Mouse (Mus musculus): ENCODE measurements at regions not wholly inside any gene's neighbourhood (a gene's known extent, or its start where the extent isn't known, plus 50 kb on each side); places are given as distances from the start of the nearest gene placed in this dataset.

DNA sequence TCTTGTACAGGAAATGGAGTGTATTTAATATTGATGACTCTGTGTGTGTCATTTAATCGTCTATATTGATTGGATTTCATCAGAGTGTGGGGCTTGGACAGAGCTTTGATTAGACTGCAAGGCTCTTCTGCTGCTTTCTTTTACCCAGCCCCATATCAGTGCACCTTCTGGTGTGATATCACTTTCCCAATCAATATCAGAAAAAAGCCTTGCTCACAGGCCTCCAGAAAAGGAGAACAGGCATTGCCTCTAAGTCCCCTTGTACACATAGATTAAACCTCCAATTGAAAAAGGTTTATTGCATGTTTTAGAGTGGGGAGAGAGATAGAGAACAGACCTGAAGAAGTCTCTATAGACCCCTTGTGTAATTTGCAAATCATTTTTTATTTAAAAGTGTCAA is 831.6 kb upstream of the Zeb2 start:
- WGBS = 80% methylated on average over 1 of the region's 1 CpGs
- Histone ChIP-seq H3K9ac (ENCODE audit: low read length) (no peak overlapping the region), H3K27ac (ENCODE audit: low read depth) (no peak overlapping the region), H3K4me3 (ENCODE audit: low read depth, low read length) (no peak overlapping the region), H3K4me1 (replicated peaks; ENCODE audit: control insufficient read depth, insufficient read depth, low read length) (no peaks in the 10 kb centered on the region), H3K9me3 (ENCODE audit: control insufficient read depth, low read length) (no peaks in the 10 kb centered on the region), H3K36me3 (ENCODE audit: control insufficient read depth, insufficient read depth, low read length) (no peaks in the 10 kb centered on the region), H3K27me3 (replicated peaks; ENCODE audit: control insufficient read depth, insufficient read depth, low read length) (no peaks in the 10 kb centered on the region), H3K4me2 (ENCODE audit: low read length) (no peak overlapping the region)
- no peak for ATAC-seq (replicated peaks; ENCODE audit: low FRiP score, low TSS enrichment, low read depth)
- no peak for DNase-seq (ENCODE audit: low spot score)

DNA sequence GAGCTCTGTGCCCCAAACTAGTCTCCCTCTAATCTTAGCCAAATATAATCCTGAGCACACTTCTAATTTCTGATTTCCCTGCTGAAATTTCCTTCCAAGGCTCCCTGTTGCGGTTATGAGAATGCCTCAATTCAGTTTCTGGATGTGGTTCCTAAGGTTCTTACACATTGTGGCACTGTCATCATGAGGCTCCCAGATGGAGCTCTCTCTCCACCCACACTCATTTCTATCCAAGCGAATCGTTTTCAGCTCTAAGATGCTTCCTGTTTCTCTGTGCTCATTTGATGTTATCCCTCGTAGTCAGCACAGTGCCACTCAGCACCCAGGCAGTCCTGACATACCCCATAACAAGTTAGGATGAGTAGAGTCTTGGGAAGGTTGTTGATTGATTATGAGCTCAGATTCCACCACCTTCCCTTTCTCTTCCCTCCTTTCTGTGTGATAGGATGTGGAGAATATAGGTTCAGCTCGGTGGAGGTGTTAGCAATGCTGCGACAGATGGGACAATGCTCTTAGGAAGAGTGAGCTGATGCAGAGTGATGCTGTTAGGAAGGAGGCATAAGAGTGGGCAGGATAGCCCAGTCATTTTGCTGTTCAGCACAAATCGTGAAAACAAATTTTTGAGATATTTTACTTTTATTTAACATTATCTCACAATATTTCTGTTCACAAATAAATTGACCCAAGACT is 808.7 kb upstream of the Zeb2 start:
- Histone ChIP-seq H3K27ac (ENCODE audit: low read depth) (no peak overlapping the region), H3K4me2 (ENCODE audit: low read length) (no peak overlapping the region), H3K4me3 (ENCODE audit: low read depth, low read length) (no peak overlapping the region), H3K9me3 (ENCODE audit: control insufficient read depth, low read length) (no peaks in the 10 kb centered on the region), H3K4me1 (replicated peaks; ENCODE audit: control insufficient read depth, insufficient read depth, low read length) (no peaks in the 10 kb centered on the region), H3K36me3 (ENCODE audit: control insufficient read depth, insufficient read depth, low read length) (no peaks in the 10 kb centered on the region), H3K27me3 (replicated peaks; ENCODE audit: control insufficient read depth, insufficient read depth, low read length) (no peaks in the 10 kb centered on the region), H3K9ac (ENCODE audit: low read length) (no peak overlapping the region)
- DNase-seq (ENCODE audit: low spot score) (no peak), ATAC-seq (replicated peaks; ENCODE audit: low FRiP score, low TSS enrichment, low read depth) (no peak)
- 76% methylated on average over 7 of the region's 7 CpGs for WGBS

DNA sequence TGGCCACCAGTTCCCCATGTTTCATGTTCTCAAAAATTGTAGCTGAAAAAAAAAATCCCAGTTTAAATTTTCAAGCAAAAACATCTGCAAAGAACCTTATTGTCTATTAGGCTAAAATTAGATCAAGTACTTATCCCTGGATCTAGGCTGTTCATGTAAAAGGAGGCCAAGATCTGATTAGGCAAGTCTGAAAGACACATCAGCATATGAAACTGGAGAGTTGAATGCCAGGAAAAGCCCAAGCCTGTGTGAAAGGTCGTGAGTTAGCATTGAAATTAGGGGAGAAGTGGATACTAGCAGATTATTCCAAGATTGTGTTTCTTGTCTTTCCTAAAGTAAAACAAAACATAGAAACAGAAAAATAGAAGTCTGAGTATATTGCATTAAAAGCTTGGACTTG is 791.7 kb upstream of the Zeb2 start:
- Histone ChIP-seq H3K9me3 (ENCODE audit: control insufficient read depth, low read length) (no peaks in the 10 kb centered on the region), H3K4me1 (replicated peaks; ENCODE audit: control insufficient read depth, insufficient read depth, low read length) (no peaks in the 10 kb centered on the region), H3K27ac (ENCODE audit: low read depth) (no peak overlapping the region), H3K4me3 (ENCODE audit: low read depth, low read length) (no peak overlapping the region), H3K9ac (ENCODE audit: low read length) (no peak overlapping the region), H3K27me3 (replicated peaks; ENCODE audit: control insufficient read depth, insufficient read depth, low read length) (no peaks in the 10 kb centered on the region), H3K36me3 (ENCODE audit: control insufficient read depth, insufficient read depth, low read length) (no peaks in the 10 kb centered on the region), H3K4me2 (ENCODE audit: low read length) (no peak overlapping the region)
- ATAC-seq (replicated peaks; ENCODE audit: low FRiP score, low TSS enrichment, low read depth) (no peak), DNase-seq (ENCODE audit: low spot score) (no peak)
- 41% methylated on average over 1 of the region's 1 CpGs for WGBS

DNA sequence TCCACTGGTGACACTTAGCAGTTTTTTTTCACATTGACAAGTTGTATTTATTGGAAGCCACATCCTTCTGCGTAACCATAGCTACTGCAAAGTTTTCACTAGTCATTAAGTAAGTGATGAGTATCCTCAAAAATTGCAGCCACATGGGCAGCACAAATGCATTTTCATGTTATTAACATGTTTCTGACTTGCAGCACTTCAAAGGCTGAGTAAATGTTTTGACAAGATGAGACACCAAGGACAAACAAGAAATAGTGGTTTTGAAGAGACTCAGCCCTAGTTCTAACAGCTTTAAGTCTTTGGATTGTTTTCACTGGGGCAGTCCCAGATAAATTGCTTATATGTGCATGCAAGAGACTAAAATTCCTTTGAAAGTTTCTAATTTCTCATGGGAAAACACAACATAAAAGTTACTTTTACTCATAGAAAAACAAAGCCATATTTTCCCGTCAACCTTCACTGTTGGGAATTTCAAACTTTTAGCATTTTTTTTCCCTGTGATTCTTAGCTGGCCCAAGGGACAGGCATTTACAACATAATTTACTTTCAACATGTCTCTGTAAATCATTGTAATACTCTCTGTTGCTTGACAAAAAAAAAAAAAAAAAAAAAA is 787.5 kb upstream of the Zeb2 start:
- WGBS = 45% methylated on average over 2 of the region's 2 CpGs

DNA sequence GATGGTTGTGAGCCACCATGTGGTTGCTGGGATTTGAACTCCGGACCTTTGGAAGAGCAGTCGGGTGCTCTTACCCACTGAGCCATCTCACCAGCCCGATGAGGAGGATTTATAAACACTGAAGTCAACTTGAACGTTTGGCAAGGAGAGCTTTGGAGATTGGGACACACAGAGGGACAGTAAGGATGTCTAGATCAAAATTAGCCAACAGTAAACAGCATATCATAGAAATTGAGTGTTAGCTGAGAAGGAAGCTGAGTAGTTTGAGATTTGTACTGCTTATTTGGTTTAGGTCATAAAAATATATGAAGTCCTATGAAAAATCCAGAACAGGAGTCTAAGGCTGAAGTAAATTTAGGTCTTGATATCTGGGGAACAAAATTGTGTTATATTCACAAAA is 786.9 kb upstream of the Zeb2 start:
- Histone ChIP-seq H3K4me2 (ENCODE audit: low read length) (no peak overlapping the region), H3K4me1 (replicated peaks; ENCODE audit: control insufficient read depth, insufficient read depth, low read length) (no peaks in the 10 kb centered on the region), H3K27me3 (replicated peaks; ENCODE audit: control insufficient read depth, insufficient read depth, low read length) (no peaks in the 10 kb centered on the region), H3K36me3 (ENCODE audit: control insufficient read depth, insufficient read depth, low read length) (no peaks in the 10 kb centered on the region), H3K27ac (ENCODE audit: low read depth) (no peak overlapping the region; the same call in 1 of the 2 replicates), H3K4me3 (ENCODE audit: low read depth, low read length) (no peak overlapping the region), H3K9me3 (ENCODE audit: control insufficient read depth, low read length) (no peaks in the 10 kb centered on the region), H3K9ac (ENCODE audit: low read length) (no peak overlapping the region)
- ATAC-seq (replicated peaks; ENCODE audit: low FRiP score, low TSS enrichment, low read depth) (no peak), DNase-seq (ENCODE audit: low spot score) (no peak)
- 78% methylated on average over 4 of the region's 4 CpGs for WGBS

More for the DNA sequence above, 787.5 kb upstream of the Zeb2 start:
- H3K27me3 ChIP-seq (replicated peaks; ENCODE audit: control insufficient read depth, insufficient read depth, low read length) = no peaks in the 10 kb centered on the region
- no peak overlapping the region for H3K9ac ChIP-seq (ENCODE audit: low read length)
- ATAC-seq (replicated peaks; ENCODE audit: low FRiP score, low TSS enrichment, low read depth) (no peak), DNase-seq (ENCODE audit: low spot score) (no peak)
- H3K9me3 ChIP-seq (ENCODE audit: control insufficient read depth, low read length) = no peaks in the 10 kb centered on the region
- H3K4me2 ChIP-seq (ENCODE audit: low read length) = no peak overlapping the region
- H3K36me3 ChIP-seq (ENCODE audit: control insufficient read depth, insufficient read depth, low read length) = no peaks in the 10 kb centered on the region
- no peak overlapping the region for H3K4me3 ChIP-seq (ENCODE audit: low read depth, low read length)
- H3K4me1 ChIP-seq (replicated peaks; ENCODE audit: control insufficient read depth, insufficient read depth, low read length) = no peaks in the 10 kb centered on the region
- H3K27ac ChIP-seq (ENCODE audit: low read depth) = no peak overlapping the region; the same call in 1 of the 2 replicates

DNA sequence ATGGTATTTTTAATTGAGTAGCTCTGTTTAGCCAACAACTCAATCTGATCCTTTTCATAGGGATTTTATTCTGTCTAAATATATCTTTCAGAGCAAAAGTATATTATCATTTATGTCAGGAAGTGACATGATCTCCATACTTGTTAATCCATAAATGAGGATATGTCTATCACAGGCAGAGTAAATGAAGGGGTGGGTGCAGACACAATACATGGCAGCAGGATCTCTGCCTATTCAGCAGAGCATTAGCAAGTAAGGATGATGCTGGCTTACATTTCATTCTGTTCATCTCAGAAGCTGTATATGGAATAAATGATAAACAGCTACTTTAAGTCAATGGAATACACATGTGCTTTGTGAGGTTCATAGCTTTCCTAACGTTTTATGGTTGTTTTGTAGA is 786.2 kb upstream of the Zeb2 start:
- no peak overlapping the region for H3K9ac ChIP-seq (ENCODE audit: low read length)
- no peak for DNase-seq (ENCODE audit: low spot score)
- no peak overlapping the region for H3K4me2 ChIP-seq (ENCODE audit: low read length)
- no peaks in the 10 kb centered on the region for H3K9me3 ChIP-seq (ENCODE audit: control insufficient read depth, low read length)
- no peaks in the 10 kb centered on the region for H3K27me3 ChIP-seq (replicated peaks; ENCODE audit: control insufficient read depth, insufficient read depth, low read length)
- H3K27ac ChIP-seq (ENCODE audit: low read depth) = no peak overlapping the region
- 78% methylated on average over 1 of the region's 1 CpGs for WGBS
- H3K36me3 ChIP-seq (ENCODE audit: control insufficient read depth, insufficient read depth, low read length) = no peaks in the 10 kb centered on the region
- H3K4me1 ChIP-seq (replicated peaks; ENCODE audit: control insufficient read depth, insufficient read depth, low read length) = no peaks in the 10 kb centered on the region
- H3K4me3 ChIP-seq (ENCODE audit: low read depth, low read length) = no peak overlapping the region
- no peak for ATAC-seq (replicated peaks; ENCODE audit: low FRiP score, low TSS enrichment, low read depth)

DNA sequence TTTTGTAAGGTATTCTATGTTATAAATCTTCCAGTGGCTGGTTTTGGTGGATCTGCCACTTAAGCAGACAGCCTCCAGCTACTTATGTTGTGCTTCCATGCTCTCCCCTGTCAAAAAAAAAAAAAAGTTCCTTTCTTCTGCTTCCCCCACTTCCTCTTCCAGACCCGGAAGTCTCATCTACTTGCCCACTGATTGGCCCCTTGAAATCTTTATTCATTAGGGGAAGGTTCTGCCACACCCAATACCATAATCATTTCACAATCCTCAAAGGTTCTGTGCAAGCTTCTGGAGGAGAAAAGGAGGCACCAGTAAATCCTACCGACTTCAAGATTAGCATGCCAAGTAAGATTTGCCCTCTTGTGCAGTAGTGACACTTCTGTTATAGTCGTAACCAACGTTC is 784.7 kb upstream of the Zeb2 start:
- Histone ChIP-seq H3K4me3 (ENCODE audit: low read depth, low read length) (no peak overlapping the region), H3K4me1 (replicated peaks; ENCODE audit: control insufficient read depth, insufficient read depth, low read length) (no peaks in the 10 kb centered on the region), H3K9me3 (ENCODE audit: control insufficient read depth, low read length) (no peaks in the 10 kb centered on the region), H3K36me3 (ENCODE audit: control insufficient read depth, insufficient read depth, low read length) (no peaks in the 10 kb centered on the region), H3K27me3 (replicated peaks; ENCODE audit: control insufficient read depth, insufficient read depth, low read length) (no peaks in the 10 kb centered on the region), H3K9ac (ENCODE audit: low read length) (no peak overlapping the region), H3K4me2 (ENCODE audit: low read length) (no peak overlapping the region), H3K27ac (ENCODE audit: low read depth) (no peak overlapping the region)
- DNase-seq (ENCODE audit: low spot score) (no peak), ATAC-seq (replicated peaks; ENCODE audit: low FRiP score, low TSS enrichment, low read depth) (no peak)
- WGBS = 90% methylated on average over 4 of the region's 4 CpGs

DNA sequence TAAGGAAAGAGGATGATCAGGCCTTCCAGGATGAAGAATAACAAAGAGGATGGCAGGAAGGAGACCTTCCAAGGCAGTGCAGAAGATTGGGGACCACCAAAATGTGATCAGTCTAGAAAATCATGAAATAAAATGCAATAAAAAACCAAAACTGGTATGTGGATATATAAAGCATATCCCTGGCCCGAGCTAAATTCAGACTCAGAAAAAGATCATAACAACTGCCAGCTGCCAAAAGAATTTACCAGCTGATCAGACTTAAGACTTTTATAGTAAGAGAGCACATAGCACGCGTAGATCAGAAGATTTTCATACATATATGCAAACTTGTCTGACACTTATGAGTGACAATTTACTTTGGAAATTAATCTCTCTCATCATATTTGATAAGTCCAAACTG is 767.5 kb upstream of the Zeb2 start:
- Histone ChIP-seq H3K4me2 (ENCODE audit: low read length) (no peak overlapping the region), H3K27ac (ENCODE audit: low read depth) (no peak overlapping the region), H3K27me3 (replicated peaks; ENCODE audit: control insufficient read depth, insufficient read depth, low read length) (no peaks in the 10 kb centered on the region), H3K9ac (ENCODE audit: low read length) (no peak overlapping the region), H3K4me3 (ENCODE audit: low read depth, low read length) (no peak overlapping the region), H3K9me3 (ENCODE audit: control insufficient read depth, low read length) (no peaks in the 10 kb centered on the region), H3K4me1 (replicated peaks; ENCODE audit: control insufficient read depth, insufficient read depth, low read length) (no peaks in the 10 kb centered on the region), H3K36me3 (ENCODE audit: control insufficient read depth, insufficient read depth, low read length) (no peaks in the 10 kb centered on the region)
- DNase-seq (ENCODE audit: low spot score) (no peak), ATAC-seq (replicated peaks; ENCODE audit: low FRiP score, low TSS enrichment, low read depth) (no peak)
- WGBS = 77% methylated on average over 3 of the region's 3 CpGs

DNA sequence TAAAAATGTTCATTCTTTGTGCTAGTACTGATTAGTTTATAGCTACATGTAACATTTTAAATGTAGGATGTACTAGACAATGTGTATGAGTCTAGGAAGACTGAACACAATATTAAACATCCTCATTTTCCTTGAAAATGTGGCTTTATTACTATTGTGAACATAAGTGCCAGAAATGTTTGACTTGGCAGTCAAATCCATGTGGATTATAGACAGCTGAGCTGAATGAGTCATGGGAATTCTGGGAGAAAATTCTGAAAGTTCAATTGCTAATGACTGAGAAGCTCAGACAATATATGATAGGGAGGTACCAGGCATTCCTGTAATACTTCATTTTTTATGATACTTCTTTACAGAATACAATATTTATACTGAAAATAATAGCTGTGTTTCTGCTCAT is 761.5 kb upstream of the Zeb2 start:
- Histone ChIP-seq H3K4me1 (replicated peaks; ENCODE audit: control insufficient read depth, insufficient read depth, low read length) (no peaks in the 10 kb centered on the region), H3K4me2 (ENCODE audit: low read length) (no peak overlapping the region), H3K27ac (ENCODE audit: low read depth) (no peak overlapping the region), H3K9ac (ENCODE audit: low read length) (no peak overlapping the region), H3K27me3 (replicated peaks; ENCODE audit: control insufficient read depth, insufficient read depth, low read length) (no peaks in the 10 kb centered on the region), H3K4me3 (ENCODE audit: low read depth, low read length) (no peak overlapping the region), H3K9me3 (ENCODE audit: control insufficient read depth, low read length) (no peaks in the 10 kb centered on the region), H3K36me3 (ENCODE audit: control insufficient read depth, insufficient read depth, low read length) (no peaks in the 10 kb centered on the region)
- ATAC-seq (replicated peaks; ENCODE audit: low FRiP score, low TSS enrichment, low read depth) (no peak), DNase-seq (ENCODE audit: low spot score) (no peak)

Data from intestine, embryonic 14.5 days (tissue).